Mouse (Mus musculus) CH12.LX (cell line): ENCODE results near the gene Hist1h3e. TPM values are rescaled to one million over a fixed set of nuclear protein-coding genes. Genes with fewer than 3 reads are reported as not detected.

Source experiments
- DNase-seq: peaks from one replicate; pipeline ENCODE4 v3.0.0-alpha.2; 2013; ENCODE audit errors: extremely low read depth
- H3K27ac ChIP-seq: 2 replicates; pipeline ENCODE4 v1.5.1; 2012; ENCODE audit warnings: low read depth, mild to moderate bottlenecking, control low read depth, moderate library complexity; ENCODE audit not compliant: insufficient read depth
- H3K27me3 ChIP-seq: replicated peaks from 2 replicates; pipeline ENCODE3; 2012; ENCODE audit warnings: inconsistent platforms
- H3K36me3 ChIP-seq, 2 experiments: replicated peaks in 1 of 2; 2 replicates each; pipeline versions ENCODE3 to v1.6.1; 2012; ENCODE audit warnings: inconsistent platforms in 1 of 2, low read length in 1 of 2, mild to moderate bottlenecking in 1 of 2, mixed read lengths in 1 of 2, moderate library complexity in 1 of 2; ENCODE audit not compliant: control insufficient read depth in 1 of 2, insufficient read depth in 1 of 2
- H3K4me1 ChIP-seq, 2 experiments: 2 replicates each; pipeline ENCODE4 v1.6.1; 2012; ENCODE audit warnings: inconsistent platforms in 1 of 2, moderate library complexity in 1 of 2; ENCODE audit not compliant: insufficient read depth in 2 of 2, control insufficient read depth in 1 of 2
- H3K4me2 ChIP-seq: 2 replicates; pipeline ENCODE4 v1.6.1; 2012; ENCODE audit warnings: low read depth, mild to moderate bottlenecking, control low read depth; ENCODE audit not compliant: poor library complexity, insufficient read depth, severe bottlenecking
- H3K4me3 ChIP-seq, 3 experiments: fragments of 150-350 bp in 1 of 3; sonication (generic) in 1 of 3; replicated peaks in 1 of 3; 2 replicates each; pipeline versions ENCODE3 to v1.5.1; 2011 to 2012; ENCODE audit warnings: low read depth in 2 of 3, low read length in 2 of 3, mild to moderate bottlenecking in 2 of 3, moderate library complexity in 2 of 3, control low read depth in 1 of 3, improper control_type of control experiment in 1 of 3, inconsistent platforms in 1 of 3, mixed read lengths in 1 of 3; ENCODE audit not compliant: poor library complexity in 1 of 3
- H3K79me2 ChIP-seq: replicated peaks from 2 replicates; pipeline ENCODE4 v1.6.1; 2012; ENCODE audit warnings: mild to moderate bottlenecking, moderate library complexity; ENCODE audit not compliant: control insufficient read depth, poor library complexity, insufficient read depth, severe bottlenecking; ENCODE audit errors: extremely low read depth
- H3K9ac ChIP-seq: 2 replicates; pipeline ENCODE4 v1.6.1; 2012; ENCODE audit warnings: low read depth, mild to moderate bottlenecking, control low read depth, moderate library complexity; ENCODE audit not compliant: insufficient read depth
- H3K9me3 ChIP-seq: replicated peaks from 2 replicates; pipeline ENCODE3; 2012; ENCODE audit warnings: low read length, inconsistent platforms, mixed read lengths
- BHLHE40 ChIP-seq: IDR thresholded peaks from 2 replicates; pipeline ENCODE4 v1.6.1; 2011; ENCODE audit warnings: mild to moderate bottlenecking, low read depth, low read length, improper control_type of control experiment
- CHD1 ChIP-seq: IDR thresholded peaks from 2 replicates; pipeline ENCODE4 v1.6.1; 2012; ENCODE audit warnings: low read depth, low read length, improper control_type of control experiment, inconsistent platforms
- CHD2 ChIP-seq: IDR thresholded peaks from 2 replicates; pipeline ENCODE4 v1.6.1; 2011; ENCODE audit warnings: low read length, improper control_type of control experiment
- CTCF ChIP-seq, 2 experiments: IDR thresholded peaks in 1 of 2; conservative IDR thresholded peaks in 1 of 2; 2 replicates each; pipeline ENCODE4 v1.5.1; 2011 to 2012; ENCODE audit warnings: low read depth in 2 of 2, low read length in 2 of 2, improper control_type of control experiment in 1 of 2, inconsistent platforms in 1 of 2, mild to moderate bottlenecking in 1 of 2, moderate library complexity in 1 of 2
- E2F4 ChIP-seq: IDR thresholded peaks from 2 replicates; pipeline ENCODE4 v1.6.1; 2011; ENCODE audit warnings: low read depth, low read length, improper control_type of control experiment; ENCODE audit not compliant: insufficient replicate concordance
- ELF1 ChIP-seq: IDR thresholded peaks from 2 replicates; pipeline ENCODE4 v1.6.1; 2014; ENCODE audit warnings: low read depth, mild to moderate bottlenecking, inconsistent platforms, low read length, improper control_type of control experiment
- EP300 ChIP-seq: IDR thresholded peaks from 2 replicates; pipeline ENCODE4 v1.6.1; 2011; ENCODE audit warnings: low read length, improper control_type of control experiment
- ETS1 ChIP-seq: conservative IDR thresholded peaks from 2 replicates; pipeline ENCODE4 v1.6.1; 2012; ENCODE audit warnings: low read depth, mild to moderate bottlenecking, inconsistent platforms, low read length, improper control_type of control experiment, moderate library complexity
- GABPA ChIP-seq: IDR thresholded peaks from 2 replicates; pipeline ENCODE4 v1.6.1; 2012; ENCODE audit warnings: low read depth, low read length, improper control_type of control experiment, inconsistent platforms; ENCODE audit not compliant: insufficient replicate concordance
- HCFC1 ChIP-seq: IDR thresholded peaks from 2 replicates; pipeline ENCODE4 v1.6.1; 2012; ENCODE audit warnings: low read depth, mild to moderate bottlenecking, inconsistent platforms, low read length, improper control_type of control experiment
- IRF4 ChIP-seq: IDR thresholded peaks from 2 replicates; pipeline ENCODE4 v1.6.1; 2014; ENCODE audit warnings: low read depth, mild to moderate bottlenecking, inconsistent platforms, low read length, improper control_type of control experiment
- JUN ChIP-seq: IDR thresholded peaks from 2 replicates; pipeline ENCODE4 v1.6.1; 2011; ENCODE audit warnings: low read depth, mild to moderate bottlenecking, low read length, improper control_type of control experiment, moderate library complexity; ENCODE audit not compliant: insufficient read depth
- JUND ChIP-seq: conservative IDR thresholded peaks from 2 replicates; pipeline ENCODE4 v1.6.1; 2011; ENCODE audit warnings: low read depth, low read length, improper control_type of control experiment
- KAT2A ChIP-seq: IDR thresholded peaks from 2 replicates; pipeline ENCODE4 v1.6.1; 2012; ENCODE audit warnings: low read length, improper control_type of control experiment, inconsistent platforms; ENCODE audit not compliant: insufficient replicate concordance
- MAFK ChIP-seq: IDR thresholded peaks from 2 replicates; pipeline ENCODE4 v1.6.1; 2011; ENCODE audit warnings: low read length, improper control_type of control experiment; ENCODE audit not compliant: insufficient replicate concordance
- MAX ChIP-seq: IDR thresholded peaks from 2 replicates; pipeline ENCODE4 v1.6.1; 2011; ENCODE audit warnings: low read length, improper control_type of control experiment
- MAZ ChIP-seq: IDR thresholded peaks from 2 replicates; pipeline ENCODE4 v1.6.1; 2012; ENCODE audit warnings: low read depth, mild to moderate bottlenecking, inconsistent platforms, low read length, improper control_type of control experiment, moderate library complexity
- MEF2A ChIP-seq: IDR thresholded peaks from 2 replicates; pipeline ENCODE4 v1.6.1; 2014; ENCODE audit warnings: low read depth, mild to moderate bottlenecking, inconsistent platforms, low read length, improper control_type of control experiment, borderline replicate concordance
- MXI1 ChIP-seq: IDR thresholded peaks from 2 replicates; pipeline ENCODE4 v1.6.1; 2011; ENCODE audit warnings: mild to moderate bottlenecking, low read depth, low read length, improper control_type of control experiment
- MYC ChIP-seq: IDR thresholded peaks from 2 replicates; pipeline ENCODE4 v1.6.1; 2011; ENCODE audit warnings: low read depth, mild to moderate bottlenecking, improper control_type of control experiment, low read length
- NELFE ChIP-seq: IDR thresholded peaks from 2 replicates; pipeline ENCODE4 v1.6.1; 2011; ENCODE audit warnings: low read depth, low read length, improper control_type of control experiment
- NRF1 ChIP-seq: IDR thresholded peaks from 2 replicates; pipeline ENCODE4 v1.6.1; 2014; ENCODE audit warnings: low read depth, mild to moderate bottlenecking, inconsistent platforms, low read length, improper control_type of control experiment, moderate library complexity
- PAX5 ChIP-seq: IDR thresholded peaks from 2 replicates; pipeline ENCODE4 v1.6.1; 2012; ENCODE audit warnings: low read length, inconsistent platforms, mixed read lengths
- POLR2A ChIP-seq: IDR thresholded peaks from 2 replicates; pipeline ENCODE4 v1.6.1; 2011; ENCODE audit warnings: low read depth, mild to moderate bottlenecking, improper control_type of control experiment, low read length
- POLR2AphosphoS2 ChIP-seq: IDR thresholded peaks from 2 replicates; pipeline ENCODE4 v1.6.1; 2011; ENCODE audit warnings: low read depth, low read length, improper control_type of control experiment
- RAD21 ChIP-seq: IDR thresholded peaks from 2 replicates; pipeline ENCODE4 v1.6.1; 2011; ENCODE audit warnings: low read depth, mild to moderate bottlenecking, low read length, improper control_type of control experiment, moderate library complexity
- RCOR1 ChIP-seq: conservative IDR thresholded peaks from 2 replicates; pipeline ENCODE4 v1.6.1; 2012; ENCODE audit warnings: low read depth, mild to moderate bottlenecking, inconsistent platforms, low read length, improper control_type of control experiment
- SIN3A ChIP-seq: IDR thresholded peaks from 2 replicates; pipeline ENCODE4 v1.6.1; 2012; ENCODE audit warnings: low read length, improper control_type of control experiment, inconsistent platforms
- SMC3 ChIP-seq: IDR thresholded peaks from 2 replicates; pipeline ENCODE4 v1.6.1; 2011; ENCODE audit warnings: low read depth, low read length, improper control_type of control experiment
- TBP ChIP-seq: conservative IDR thresholded peaks from 2 replicates; pipeline ENCODE4 v1.6.1; 2011; ENCODE audit warnings: low read depth, low read length, improper control_type of control experiment
- TCF12 ChIP-seq: IDR thresholded peaks from 2 replicates; pipeline ENCODE4 v1.6.1; 2014; ENCODE audit warnings: low read depth, mild to moderate bottlenecking, inconsistent platforms, low read length, improper control_type of control experiment
- UBTF ChIP-seq: IDR thresholded peaks from 2 replicates; pipeline ENCODE4 v1.6.1; 2012; ENCODE audit warnings: low read depth, mild to moderate bottlenecking, inconsistent platforms, low read length, improper control_type of control experiment, moderate library complexity
- USF1 ChIP-seq: IDR thresholded peaks from 2 replicates; pipeline ENCODE4 v1.6.1; 2014; ENCODE audit warnings: low read depth, mild to moderate bottlenecking, inconsistent platforms, low read length, improper control_type of control experiment
- USF2 ChIP-seq: conservative IDR thresholded peaks from 2 replicates; pipeline ENCODE4 v1.6.1; 2011; ENCODE audit warnings: low read depth, low read length, improper control_type of control experiment
- ZC3H11A ChIP-seq: IDR thresholded peaks from 2 replicates; pipeline ENCODE4 v1.6.1; 2012; ENCODE audit warnings: low read depth, mild to moderate bottlenecking, inconsistent platforms, low read length, improper control_type of control experiment
- ZKSCAN1 ChIP-seq: IDR thresholded peaks from 2 replicates; pipeline ENCODE4 v1.6.1; 2012; ENCODE audit warnings: low read depth, inconsistent platforms, low read length, improper control_type of control experiment, borderline replicate concordance
- ZMIZ1 ChIP-seq: IDR thresholded peaks from 2 replicates; pipeline ENCODE4 v1.6.1; 2012; ENCODE audit warnings: low read depth, mild to moderate bottlenecking, inconsistent platforms, low read length, improper control_type of control experiment
- ZNF384 ChIP-seq: IDR thresholded peaks from 2 replicates; pipeline ENCODE4 v1.6.1; 2012; ENCODE audit warnings: low read depth, low read length, improper control_type of control experiment, inconsistent platforms
- dilution Hi-C: fragments of 300-500 bp; cut with MboI; formaldehyde crosslinking; loops from 2 replicates; pipeline ENCODE4 v1.14.3; 2020; ENCODE audit warnings: low sequenced_read_pairs; ENCODE audit not compliant: extremely low pct_unique_long_range_greater_than_20kb, extremely low pct_ligation_motif_present
- in situ Hi-C: fragments of 300-500 bp; cut with MboI; formaldehyde crosslinking; loops from 3 replicates; pipeline ENCODE4 v1.14.3; 2019; ENCODE audit warnings: low sequenced_read_pairs, low pct_ligation_motif_present, low pct_unique_long_range_greater_than_20kb, mixed read lengths
- polyA plus RNA-seq: library from polyadenylated mRNA; unstranded; fragments of >175 nt; gene quantifications from 2 replicates; pipeline ENCODE4 v1.2.1, GENCODE M21; 2012; ENCODE audit warnings: low read depth; ENCODE audit not compliant: insufficient read length
- total RNA-seq, 2 experiments: library from RNA; depleted of rRNA; stranded (reverse); fragments of 300-350 nt in 1 of 2; fragments of >200 nt in 1 of 2; gene quantifications; 2 replicates each; pipeline ENCODE4 v1.2.3; 2012 to 2014

The Hist1h3e gene
- total and polyA plus RNA-seq, 3 experiments = 3.1 to 1,484 (median 24.2) TPM

GRCm38 (mm10) chr13:23562699-23563462, 712 bp upstream of the Hist1h3e start:
- peak overlapping the region; percentile 99 for H3K4me2 ChIP-seq
- H3K27me3 ChIP-seq = no peaks in the 10 kb centered on the region
- H3K79me2 ChIP-seq = no peaks in the 10 kb centered on the region
- H3K9me3 ChIP-seq = no peaks in the 10 kb centered on the region
- H3K4me3 ChIP-seq = peak overlapping the region; percentile 35 to 58 (median 49)
- H3K9ac ChIP-seq = peak overlapping the region; percentile 100
- TF ChIP-seq GABPA = no peak
- TF ChIP-seq MAZ = no peak
- TF ChIP-seq JUND = no peak
- TF ChIP-seq UBTF = no peak
- TF ChIP-seq PAX5 = no peak
- TF ChIP-seq MXI1 = 0 out of 2 replicates have a peak, but pooled peaks have one; percentile 5
- peak; percentile 50; the same call in 1 of the 2 replicates for TF ChIP-seq HCFC1
- TF ChIP-seq TCF12 = peak; percentile 65; the same call in 1 of the 2 replicates
- peak; percentile 93 for TF ChIP-seq TBP
- no peak for TF ChIP-seq ETS1
- TF ChIP-seq CTCF (conservative IDR thresholded peaks at IDR 0.05 in 1 of 2, IDR thresholded peaks at IDR 0.05 in 1 of 2; ENCODE audit: low read depth in 2 of 2, low read length in 2 of 2) = peak in 1 of 2 experiments; percentile 59; a peak in 2 of 4 replicates
- no peak for TF ChIP-seq ZKSCAN1
- no peak for TF ChIP-seq EP300
- TF ChIP-seq NRF1 = no peak
- no peak for TF ChIP-seq POLR2A
- no peak for TF ChIP-seq ZC3H11A
- TF ChIP-seq RCOR1 = no peak
- TF ChIP-seq BHLHE40 = no peak
- no peak for TF ChIP-seq KAT2A
- TF ChIP-seq SMC3 = no peak
- TF ChIP-seq RAD21 = no peak
- TF ChIP-seq E2F4 = no peak
- no peak for TF ChIP-seq ELF1
- TF ChIP-seq ZNF384 = no peak
- TF ChIP-seq USF1 = no peak
- TF ChIP-seq USF2 = no peak
- TF ChIP-seq IRF4 = no peak
- peak; percentile 24; the same call in 1 of the 2 replicates for TF ChIP-seq CHD2
- no peak for TF ChIP-seq POLR2AphosphoS2
- TF ChIP-seq CHD1 = peak; percentile 16; the same call in 1 of the 2 replicates
- TF ChIP-seq ZMIZ1 = no peak
- TF ChIP-seq JUN = no peak
- TF ChIP-seq SIN3A = peak; percentile 5; the same call in 1 of the 2 replicates
- 0 out of 2 replicates have a peak, but pooled peaks have one; percentile 69 for TF ChIP-seq MAFK
- TF ChIP-seq NELFE = no peak
- TF ChIP-seq MAX = 0 out of 2 replicates have a peak, but pooled peaks have one; percentile 8
- no peak; the same call in 1 of the 2 replicates for TF ChIP-seq MEF2A
- TF ChIP-seq MYC = no peak
- H3K36me3 ChIP-seq = no peaks in the 10 kb centered on the region
- in situ Hi-C loops = loop anchor here (25.0 kb wide), 1 partner anchor 1826 kb away; the partner anchor contains the start of gene Hist1h4j
- H3K4me1 ChIP-seq = peaks cover 3 to 22% of the 10 kb centered on the region in 2 experiments; a peak in 2 of 4 replicates
- DNase-seq = peak; percentile 76
- dilution Hi-C loops = no loop called here
- peak overlapping the region; percentile 97 for H3K27ac ChIP-seq
